Mouse (Mus musculus): ENCODE data around the gene Maml1. TPM values are rescaled to one million over a fixed set of nuclear protein-coding genes. Genes with fewer than 3 reads are reported as not detected.

Gene Maml1
- polyA plus RNA-seq, 1 experiment, result 9.2 TPM

GRCm38 (mm10) chr11:50262020-50262419 lies 30.1 kb downstream of the Maml1 start:
- TF ChIP-seq CTCF (IDR thresholded peaks at IDR 0.05; ENCODE audit: control insufficient read depth, insufficient read depth, low read length) (peak; percentile 58), POLR2A (IDR thresholded peaks at IDR 0.05; ENCODE audit: borderline replicate concordance, control insufficient read depth, low read depth, low read length) (no peak)
- no peak overlapping the region for H3K27ac ChIP-seq (ENCODE audit: control insufficient read depth, insufficient read depth, low read depth, low read length, poor library complexity)
- no peaks in the 10 kb centered on the region for H3K4me1 ChIP-seq (ENCODE audit: control insufficient read depth, insufficient read depth, low read length)
- WGBS, result 51% methylated on average over 4 of the region's 4 CpGs
- H3K4me3 ChIP-seq (replicated peaks; ENCODE audit: control insufficient read depth, low read depth, low read length), result no peak overlapping the region

GRCm38 (mm10) chr11:50258310-50258709 lies 33.8 kb downstream of the Maml1 start:
- 86% methylated on average over 7 of the region's 7 CpGs for WGBS
- no peak overlapping the region for H3K27ac ChIP-seq (ENCODE audit: control insufficient read depth, insufficient read depth, low read depth, low read length, poor library complexity)
- H3K4me3 ChIP-seq (replicated peaks; ENCODE audit: control insufficient read depth, low read depth, low read length), result no peak overlapping the region
- no peaks in the 10 kb centered on the region for H3K4me1 ChIP-seq (ENCODE audit: control insufficient read depth, insufficient read depth, low read length)
- no peak for TF ChIP-seq CTCF (IDR thresholded peaks at IDR 0.05; ENCODE audit: control insufficient read depth, insufficient read depth, low read length)
- no peak for TF ChIP-seq POLR2A (IDR thresholded peaks at IDR 0.05; ENCODE audit: borderline replicate concordance, control insufficient read depth, low read depth, low read length)

DNA sequence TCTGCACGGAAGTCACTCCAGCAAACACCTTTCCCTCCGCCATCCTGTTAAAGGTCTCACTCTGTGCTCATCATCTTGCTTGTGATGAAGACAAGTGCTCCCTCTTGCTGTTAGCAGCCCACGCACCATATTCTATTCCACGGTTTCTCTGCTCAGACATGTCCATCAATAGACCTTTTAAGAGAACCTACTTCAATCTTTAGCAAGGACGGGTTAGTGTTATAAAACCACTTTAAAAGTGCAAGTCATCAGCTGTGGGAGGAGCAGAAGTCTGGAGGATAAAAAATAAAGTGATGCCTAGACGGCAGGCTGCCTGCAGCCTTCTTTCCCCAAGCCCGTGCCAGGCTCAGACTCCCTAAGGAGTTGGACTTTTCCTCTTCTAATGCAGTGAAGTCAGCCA lies 35.5 kb downstream of the Maml1 start:
- no peak overlapping the region for H3K27ac ChIP-seq (ENCODE audit: control insufficient read depth, insufficient read depth, low read depth, low read length, poor library complexity)
- 30% methylated on average over 7 of the region's 7 CpGs for WGBS
- TF ChIP-seq CTCF (IDR thresholded peaks at IDR 0.05; ENCODE audit: control insufficient read depth, insufficient read depth, low read length) (no peak), POLR2A (IDR thresholded peaks at IDR 0.05; ENCODE audit: borderline replicate concordance, control insufficient read depth, low read depth, low read length) (no peak)
- no peaks in the 10 kb centered on the region for H3K4me1 ChIP-seq (ENCODE audit: control insufficient read depth, insufficient read depth, low read length)
- no peak overlapping the region for H3K4me3 ChIP-seq (replicated peaks; ENCODE audit: control insufficient read depth, low read depth, low read length)

GRCm38 (mm10) chr11:50254010-50254580 lies 38.0 kb downstream of the Maml1 start:
- 91% methylated on average over 12 of the region's 12 CpGs for WGBS
- Histone ChIP-seq H3K4me3 (replicated peaks; ENCODE audit: control insufficient read depth, low read depth, low read length) (no peak overlapping the region), H3K4me1 (ENCODE audit: control insufficient read depth, insufficient read depth, low read length) (no peaks in the 10 kb centered on the region; the same call in 1 of the 2 replicates), H3K27ac (ENCODE audit: control insufficient read depth, insufficient read depth, low read depth, low read length, poor library complexity) (no peak overlapping the region)
- no peak for TF ChIP-seq POLR2A (IDR thresholded peaks at IDR 0.05; ENCODE audit: borderline replicate concordance, control insufficient read depth, low read depth, low read length)
- TF ChIP-seq CTCF (IDR thresholded peaks at IDR 0.05; ENCODE audit: control insufficient read depth, insufficient read depth, low read length), result no peak

DNA sequence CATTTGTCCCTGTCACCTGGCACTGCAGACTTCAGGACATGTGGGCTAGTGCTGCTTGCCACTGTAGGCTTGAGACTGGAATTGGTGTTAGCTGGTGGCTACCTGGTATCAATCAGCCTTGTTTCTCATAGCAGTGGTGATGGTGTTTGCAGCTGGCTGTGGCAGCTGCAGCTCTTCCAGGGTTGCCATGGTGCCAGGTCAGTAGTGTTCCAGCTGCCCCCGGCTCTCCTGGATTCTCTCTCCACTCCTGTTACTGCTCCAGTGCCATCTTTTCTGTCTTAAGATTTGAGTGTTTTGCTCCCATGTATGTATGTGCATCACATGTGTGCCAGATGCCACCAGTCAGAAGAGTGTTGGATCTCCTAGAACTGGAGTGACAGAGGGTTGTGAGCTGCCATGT lies 38.7 kb downstream of the Maml1 start:
- 89% methylated on average over 1 of the region's 1 CpGs for WGBS
- no peaks in the 10 kb centered on the region; the same call in 1 of the 2 replicates for H3K4me1 ChIP-seq (ENCODE audit: control insufficient read depth, insufficient read depth, low read length)

GRCm38 (mm10) chr11:50252684-50253265 lies 39.3 kb downstream of the Maml1 start:
- TF ChIP-seq POLR2A (IDR thresholded peaks at IDR 0.05; ENCODE audit: borderline replicate concordance, control insufficient read depth, low read depth, low read length) (no peak), CTCF (IDR thresholded peaks at IDR 0.05; ENCODE audit: control insufficient read depth, insufficient read depth, low read length) (no peak)
- WGBS, result 76% methylated on average over 11 of the region's 11 CpGs
- no peaks in the 10 kb centered on the region; the same call in 1 of the 2 replicates for H3K4me1 ChIP-seq (ENCODE audit: control insufficient read depth, insufficient read depth, low read length)
- no peak overlapping the region for H3K27ac ChIP-seq (ENCODE audit: control insufficient read depth, insufficient read depth, low read depth, low read length, poor library complexity)
- no peak overlapping the region for H3K4me3 ChIP-seq (replicated peaks; ENCODE audit: control insufficient read depth, low read depth, low read length)

More for the DNA sequence above, 38.7 kb downstream of the Maml1 start:
- Histone ChIP-seq H3K4me3 (replicated peaks; ENCODE audit: control insufficient read depth, low read depth, low read length) (no peak overlapping the region), H3K27ac (ENCODE audit: control insufficient read depth, insufficient read depth, low read depth, low read length, poor library complexity) (no peak overlapping the region)
- TF ChIP-seq POLR2A (IDR thresholded peaks at IDR 0.05; ENCODE audit: borderline replicate concordance, control insufficient read depth, low read depth, low read length) (no peak), CTCF (IDR thresholded peaks at IDR 0.05; ENCODE audit: control insufficient read depth, insufficient read depth, low read length) (no peak)

DNA sequence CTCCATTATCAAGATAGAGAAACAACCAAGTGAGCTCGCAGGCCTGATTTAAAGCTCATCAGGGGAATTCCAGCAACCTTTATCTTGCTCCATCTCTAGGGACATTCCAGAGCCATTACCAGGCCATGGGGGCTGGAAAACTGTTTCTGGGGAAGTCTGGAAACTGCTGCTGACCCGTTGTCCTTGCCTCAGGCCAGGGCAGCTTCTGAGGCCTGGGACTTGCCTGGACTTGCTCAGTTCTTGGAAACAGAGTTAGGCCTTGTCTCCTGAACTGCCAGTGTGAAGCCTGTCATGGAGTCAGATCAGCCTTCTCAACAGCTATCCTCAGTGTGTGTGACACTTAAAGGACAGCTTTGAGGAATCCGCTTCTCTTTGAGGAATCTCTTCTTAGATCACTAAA lies 39.9 kb downstream of the Maml1 start:
- WGBS, result 77% methylated on average over 3 of the region's 3 CpGs
- Histone ChIP-seq H3K4me1 (ENCODE audit: control insufficient read depth, insufficient read depth, low read length) (no peaks in the 10 kb centered on the region; the same call in 1 of the 2 replicates), H3K4me3 (replicated peaks; ENCODE audit: control insufficient read depth, low read depth, low read length) (no peak overlapping the region), H3K27ac (ENCODE audit: control insufficient read depth, insufficient read depth, low read depth, low read length, poor library complexity) (no peak overlapping the region; the same call in 1 of the 2 replicates)
- TF ChIP-seq CTCF (IDR thresholded peaks at IDR 0.05; ENCODE audit: control insufficient read depth, insufficient read depth, low read length), result no peak
- TF ChIP-seq POLR2A (IDR thresholded peaks at IDR 0.05; ENCODE audit: borderline replicate concordance, control insufficient read depth, low read depth, low read length), result no peak

DNA sequence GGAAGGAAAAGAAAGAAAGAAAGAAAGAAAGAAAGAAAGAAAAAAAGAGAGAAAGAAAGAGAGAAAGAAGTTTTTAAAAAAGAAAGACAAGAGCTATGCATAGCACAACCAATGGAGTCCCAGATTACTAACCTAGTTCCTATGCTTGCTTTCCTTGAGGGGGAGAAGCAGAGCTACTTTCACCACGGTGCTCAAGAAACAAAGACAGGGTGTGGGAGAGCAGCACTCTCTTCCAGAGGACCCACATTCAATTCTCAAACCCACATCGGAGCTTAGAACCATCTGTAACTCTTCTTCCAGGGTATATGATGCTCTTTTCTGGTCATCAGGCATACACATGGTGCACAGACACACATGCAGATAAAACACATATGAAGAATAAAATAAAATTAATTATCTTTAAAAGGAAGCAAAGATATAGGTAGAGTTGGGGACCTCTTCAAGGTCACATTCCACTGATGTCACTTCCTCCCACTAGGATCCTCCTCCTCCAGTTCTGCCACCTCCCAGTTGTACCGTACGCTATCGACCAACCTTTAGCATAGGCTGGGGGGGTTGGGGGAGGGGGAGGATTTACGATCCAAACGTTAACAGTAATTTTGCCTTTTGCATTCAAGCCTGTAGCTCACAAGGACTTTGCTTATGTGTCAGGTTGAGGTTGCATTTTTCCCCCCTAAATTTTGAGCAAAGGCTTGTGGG lies 43.5 kb downstream of the Maml1 start:
- WGBS, result 81% methylated on average over 7 of the region's 7 CpGs
- TF ChIP-seq POLR2A (IDR thresholded peaks at IDR 0.05; ENCODE audit: borderline replicate concordance, control insufficient read depth, low read depth, low read length) (no peak), CTCF (IDR thresholded peaks at IDR 0.05; ENCODE audit: control insufficient read depth, insufficient read depth, low read length) (no peak)

More for the DNA sequence above, 43.5 kb downstream of the Maml1 start:
- Histone ChIP-seq H3K4me1 (ENCODE audit: control insufficient read depth, insufficient read depth, low read length) (peaks cover 1% of the 10 kb centered on the region; the same call in 1 of the 2 replicates), H3K4me3 (replicated peaks; ENCODE audit: control insufficient read depth, low read depth, low read length) (no peak overlapping the region), H3K27ac (ENCODE audit: control insufficient read depth, insufficient read depth, low read depth, low read length, poor library complexity) (no peak overlapping the region)
